Mouse (Mus musculus) mouse embryonic stem cell (cell line): ENCODE measurements around the gene Meis1.

Source experiments
- in situ Hi-C, 2 experiments: fragments of 300-500 bp; cut with MboI; formaldehyde crosslinking; loops; 1 replicate in 1 of 2; 3 replicates in 1 of 2; pipeline ENCODE4 v1.14.3; 2019 to 2020; ENCODE audit warnings: low sequenced_read_pairs in 2 of 2, low pct_unique_long_range_greater_than_20kb in 1 of 2, mixed read lengths in 1 of 2; ENCODE audit not compliant: unreplicated experiment in 1 of 2

Meis1 gene

DNA sequence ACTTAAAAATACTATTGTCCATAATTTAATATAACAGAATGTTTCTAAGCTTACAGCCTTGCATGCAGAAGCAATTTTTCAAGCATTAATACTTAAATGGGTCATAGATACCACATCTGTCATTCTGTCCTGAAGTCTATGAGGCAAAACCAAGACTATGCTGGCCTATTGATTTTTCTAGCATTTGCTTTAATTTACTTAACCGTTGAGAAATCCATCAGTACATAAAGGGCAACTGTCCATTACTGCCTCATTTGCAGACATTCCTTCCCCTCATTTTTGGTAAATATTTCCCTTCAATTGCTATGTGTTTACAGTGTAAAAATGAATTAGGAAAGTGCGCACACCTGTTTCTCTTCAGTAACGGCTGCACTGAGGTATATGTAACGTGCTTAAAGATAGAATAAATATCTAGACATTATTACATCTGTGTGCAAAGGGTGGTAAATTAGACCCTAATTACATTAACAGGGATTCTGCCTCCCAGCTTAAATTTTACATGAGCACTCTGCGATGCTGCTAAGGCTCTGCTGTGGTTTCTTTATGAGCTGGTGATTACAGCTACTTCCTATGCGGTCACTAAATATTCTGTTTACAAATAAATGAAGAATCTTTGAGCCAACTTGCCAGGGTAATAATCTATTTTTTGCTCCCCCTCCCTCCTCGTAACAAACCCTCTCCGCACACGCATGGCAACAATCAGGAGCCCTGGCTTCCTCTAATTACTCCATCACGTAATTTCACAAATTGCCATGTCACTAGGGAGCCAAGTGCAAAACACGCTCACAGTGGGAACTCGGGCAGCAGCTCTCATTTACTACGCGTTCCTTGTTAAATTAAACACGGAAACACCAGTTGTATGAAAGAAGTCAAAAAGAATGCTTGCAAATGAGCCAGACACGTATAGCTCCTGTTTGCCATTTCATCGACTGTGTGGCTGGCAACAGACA lies 88.7 kb downstream of the Meis1 start:
- in situ Hi-C loops: no loop called here

DNA sequence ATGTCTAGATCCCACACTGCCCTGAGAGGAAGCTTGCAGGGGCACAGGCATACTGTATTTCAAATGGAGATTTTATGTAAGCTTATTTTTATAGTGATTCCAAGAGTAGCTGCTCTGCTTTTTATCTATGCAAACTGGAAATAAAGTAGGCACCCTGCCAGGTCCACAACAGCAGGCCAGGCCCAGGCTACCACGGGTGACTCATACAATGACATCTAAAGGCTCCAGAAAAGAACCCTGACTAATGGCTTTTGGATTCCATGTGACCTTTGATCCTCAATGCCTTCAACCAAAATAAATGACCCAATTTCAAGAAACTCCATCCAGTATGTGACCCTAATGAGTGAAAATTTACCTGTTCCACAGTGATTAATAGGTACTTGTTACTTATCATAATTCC lies 91.4 kb downstream of the Meis1 start:
- in situ Hi-C loops: no loop called here

DNA sequence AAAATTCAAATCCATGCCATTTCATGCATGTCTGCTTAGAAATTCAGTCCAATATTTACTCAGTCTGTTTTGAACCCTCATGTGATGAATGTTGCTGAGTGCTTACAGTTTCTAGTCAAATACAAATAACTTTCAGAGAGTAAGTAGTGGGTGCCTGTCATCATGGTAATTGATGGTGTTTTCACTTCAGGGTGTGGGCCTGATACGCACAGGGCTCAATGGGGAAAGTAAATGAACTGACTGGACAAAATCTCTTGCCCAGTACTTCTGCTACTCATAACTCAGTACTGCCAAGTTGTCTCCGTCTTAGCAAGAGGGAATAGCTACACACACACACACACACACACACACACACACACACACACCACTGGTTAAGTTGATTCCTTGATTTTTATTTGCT lies 92.0 kb downstream of the Meis1 start:
- in situ Hi-C loops: no loop called here

DNA sequence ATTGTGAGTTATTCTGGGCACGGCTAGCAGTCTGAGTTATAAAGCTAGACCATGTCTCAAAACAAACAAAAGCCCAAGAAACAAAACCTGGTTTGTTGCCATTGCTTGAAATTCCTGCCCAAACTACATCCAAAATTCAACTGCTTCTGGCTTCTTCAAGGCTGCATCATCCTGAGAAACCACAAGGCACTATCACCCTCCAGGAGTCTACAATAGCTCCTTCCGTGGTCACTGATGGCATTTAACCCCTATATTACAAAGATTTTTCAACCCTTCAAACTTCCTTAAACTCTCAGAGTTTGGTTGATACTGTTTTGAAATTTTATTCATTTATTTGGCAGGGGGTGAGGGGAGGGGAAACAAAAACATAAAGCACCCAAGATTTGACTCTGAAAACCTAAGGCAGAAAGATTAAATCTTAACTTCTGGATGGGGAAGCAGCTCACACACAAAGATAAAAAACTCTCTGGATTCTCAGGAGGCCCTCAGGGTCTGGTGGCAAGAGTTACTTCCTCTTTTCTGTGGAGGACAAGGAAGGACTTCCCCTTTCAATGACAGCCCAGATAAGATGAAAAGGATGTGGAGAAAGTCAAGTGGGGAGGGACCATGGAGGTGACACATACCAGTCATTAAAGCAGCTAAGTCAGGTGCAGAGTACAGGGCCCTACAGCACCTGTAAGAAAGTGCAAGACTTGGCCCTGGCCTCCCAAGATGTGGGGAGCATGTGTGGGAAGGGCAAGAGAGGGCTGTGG lies 94.0 kb downstream of the Meis1 start:
- in situ Hi-C loops: no loop called here

DNA sequence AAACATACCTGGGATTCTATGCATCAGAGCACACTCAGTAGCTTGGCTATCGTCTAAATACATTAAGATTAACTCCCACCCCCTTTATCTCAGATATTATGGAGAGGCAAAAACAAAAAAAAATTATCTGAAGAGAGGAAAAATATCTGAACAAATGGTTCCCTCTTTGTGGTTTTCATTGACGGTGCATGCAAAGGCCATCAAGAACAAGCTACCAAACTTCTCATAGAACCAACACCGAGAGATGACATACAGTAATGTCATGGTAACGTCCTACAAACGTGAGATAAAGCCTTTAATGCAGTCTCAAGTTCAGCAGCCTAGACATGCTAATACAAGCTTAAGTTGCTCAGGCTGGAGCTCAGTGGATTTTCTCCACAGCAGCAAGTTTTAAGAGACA lies 95.5 kb downstream of the Meis1 start:
- in situ Hi-C loops: no loop called here

DNA sequence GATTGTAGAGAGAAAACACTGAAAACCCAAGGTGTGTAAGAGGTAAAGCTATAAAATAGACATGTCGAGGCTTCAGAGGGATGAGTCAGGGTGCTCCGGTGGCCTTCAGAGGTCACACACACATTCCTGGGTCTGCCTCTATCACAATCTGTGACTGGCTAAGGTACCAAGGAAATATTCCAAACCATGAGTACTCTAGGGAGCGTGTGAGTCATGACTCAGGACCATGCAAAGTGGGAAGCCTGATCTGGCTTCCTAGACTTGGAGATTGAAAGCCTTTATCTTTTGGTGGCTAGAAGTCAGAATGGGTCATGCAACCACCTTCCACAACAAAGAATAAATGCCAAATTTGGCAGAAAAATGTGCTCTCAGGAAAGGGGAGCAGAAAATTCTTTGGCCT lies 98.1 kb downstream of the Meis1 start:
- in situ Hi-C loops: no loop called here

DNA sequence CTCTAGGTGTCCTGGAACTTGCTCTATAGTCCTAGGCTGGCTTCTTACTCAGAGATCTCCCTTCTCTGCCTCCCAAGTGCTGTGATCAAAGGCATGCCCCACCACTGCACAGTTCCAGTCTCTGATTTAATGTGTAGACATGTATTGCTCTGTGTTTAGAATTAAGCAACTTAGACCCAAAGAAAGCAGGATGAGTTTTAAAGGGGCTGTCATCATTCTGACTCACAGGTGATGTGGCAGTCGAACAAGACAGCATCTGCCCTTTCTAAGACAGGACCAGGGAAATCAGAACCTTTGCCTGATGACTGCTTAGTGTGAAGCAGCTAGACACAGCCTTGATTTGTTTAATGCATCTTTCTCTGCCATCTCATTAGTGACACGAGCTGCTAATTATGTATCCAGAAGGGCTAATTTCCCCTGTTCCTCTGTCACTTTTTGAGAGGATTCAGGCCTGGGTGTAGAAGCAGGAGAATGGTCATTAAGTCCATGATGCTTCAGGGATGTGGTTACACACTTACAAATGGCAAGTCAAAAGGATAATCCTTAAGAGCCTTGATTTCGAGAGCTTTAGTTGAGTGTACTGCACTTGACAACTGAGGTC lies 99.5 kb downstream of the Meis1 start:
- in situ Hi-C loops: no loop called here

DNA sequence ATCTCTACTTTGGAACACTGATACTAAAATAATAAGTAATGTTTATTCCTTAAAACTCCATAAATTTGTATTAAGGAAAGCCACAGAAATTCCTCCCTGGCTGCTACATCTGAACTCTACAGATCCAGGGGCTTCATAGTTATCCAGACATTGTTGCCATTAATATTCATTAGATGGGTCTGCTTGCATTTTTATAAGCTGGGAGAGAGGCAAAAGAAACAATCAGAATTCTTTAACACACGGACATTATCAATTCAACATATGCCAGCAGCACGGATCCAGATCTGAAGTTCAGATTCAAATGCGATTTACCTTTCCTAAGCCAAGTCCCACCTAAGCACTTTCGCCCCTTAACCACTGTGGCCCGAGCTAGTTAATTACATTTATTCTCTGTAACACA lies 100.9 kb downstream of the Meis1 start:
- in situ Hi-C loops: no loop called here

DNA sequence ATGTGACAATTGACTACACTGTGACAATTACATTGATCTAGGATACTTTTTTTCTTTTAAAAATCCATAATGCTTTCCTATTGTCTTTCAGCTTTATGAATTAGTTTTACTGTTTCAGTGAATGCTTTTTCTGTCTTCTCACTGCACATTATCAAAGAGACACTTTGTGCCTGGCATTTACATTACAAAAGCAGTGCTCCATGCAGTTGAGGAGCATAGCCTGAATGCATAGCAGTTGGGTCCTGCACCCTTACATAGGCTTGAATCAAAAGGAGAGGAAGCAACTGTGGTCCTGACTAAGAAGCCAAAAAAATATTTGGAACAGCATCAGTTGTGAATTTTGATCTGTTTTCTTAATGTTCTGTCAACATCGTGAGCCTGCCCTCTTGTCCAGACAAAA lies 105.5 kb downstream of the Meis1 start:
- in situ Hi-C loops: no loop called here

DNA sequence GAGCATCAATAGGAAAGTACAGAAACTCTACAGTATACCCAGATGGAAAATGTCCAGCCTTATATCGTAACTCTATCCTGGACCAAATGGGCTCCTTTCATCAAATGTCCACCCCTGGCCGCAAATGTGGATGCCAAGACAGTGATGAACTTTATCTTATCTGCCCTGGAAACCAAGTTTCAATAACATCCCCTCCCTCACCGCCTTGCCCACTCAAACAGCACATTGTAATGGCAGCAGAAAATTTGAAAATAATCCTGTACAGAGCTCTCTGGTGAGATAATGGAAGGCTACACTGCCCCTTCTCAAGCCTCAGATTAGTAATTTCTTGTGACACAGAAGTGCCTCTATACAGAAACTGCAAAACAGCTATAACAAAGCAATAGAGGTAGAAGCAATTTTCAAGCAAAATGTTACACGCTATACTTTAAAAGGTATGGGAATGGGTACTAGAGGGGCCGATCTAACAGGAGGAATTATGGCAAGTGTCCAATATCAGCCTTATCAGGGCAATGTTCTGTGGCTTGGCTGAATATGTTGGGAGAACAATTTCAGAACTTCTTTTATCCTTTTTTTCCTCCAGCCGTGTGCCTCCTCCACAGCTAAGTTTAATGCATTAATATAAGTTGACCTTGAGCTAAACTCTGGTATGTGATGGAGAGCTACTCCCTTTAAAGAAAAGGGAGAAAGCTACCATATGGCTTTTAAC lies 106.3 kb downstream of the Meis1 start:
- in situ Hi-C loops: no loop called here

DNA sequence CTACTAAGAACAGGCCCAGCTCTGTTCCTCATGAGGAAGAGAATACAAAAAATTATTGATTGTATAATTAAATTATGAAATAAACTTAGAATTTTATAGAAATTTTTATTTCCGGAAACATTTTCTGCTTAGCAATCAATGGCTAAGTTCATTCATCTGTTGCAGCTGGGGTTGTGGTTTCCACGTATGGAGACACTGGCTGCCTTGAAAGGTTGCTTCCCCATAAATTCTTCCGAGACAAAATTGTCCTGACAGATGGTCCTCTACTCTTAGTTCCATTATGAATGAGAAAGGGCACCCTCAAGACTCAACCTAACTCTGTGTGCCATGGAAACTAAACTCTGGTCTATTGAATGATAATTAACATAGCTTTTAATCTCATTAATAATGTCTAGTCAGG lies 111.9 kb downstream of the Meis1 start:
- in situ Hi-C loops: no loop called here

DNA sequence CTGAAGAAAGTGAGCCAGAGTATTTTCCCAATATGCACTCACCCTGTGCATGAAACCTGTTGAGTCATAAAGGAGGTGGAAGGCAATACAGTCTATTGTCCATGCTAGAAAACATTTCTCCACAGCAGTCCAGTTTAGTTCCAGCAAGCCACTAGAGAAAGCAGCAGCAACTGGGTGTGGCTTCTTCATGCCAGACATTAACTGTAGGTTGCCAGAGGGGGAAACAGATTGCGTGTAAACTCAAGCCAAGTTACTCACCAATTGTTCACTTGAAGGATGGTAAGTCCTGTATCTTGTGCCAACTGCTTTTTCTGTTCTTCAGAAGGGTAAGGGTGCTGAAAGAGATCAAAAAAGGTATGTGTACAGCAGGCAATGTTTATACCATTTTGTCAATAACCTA lies 113.4 kb downstream of the Meis1 start:
- in situ Hi-C loops: no loop called here

DNA sequence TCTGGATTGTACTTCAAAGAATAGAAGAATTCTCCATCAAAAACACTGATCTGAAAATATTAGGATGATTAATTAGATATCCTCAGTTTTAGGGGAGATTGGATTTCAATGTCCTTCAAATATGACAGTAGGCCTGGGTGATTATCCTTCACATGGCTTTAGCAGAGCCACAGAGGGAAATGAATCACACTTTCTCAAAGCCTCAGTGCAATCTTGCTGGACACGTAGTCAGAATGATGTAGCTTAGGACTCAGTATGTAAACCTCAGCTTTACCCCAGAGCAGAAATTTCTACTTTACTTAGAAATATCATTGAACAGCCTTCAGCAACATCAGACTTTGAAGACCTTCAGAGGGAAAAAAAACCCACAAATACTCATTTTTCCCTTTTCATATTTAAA lies 113.9 kb downstream of the Meis1 start:
- in situ Hi-C loops: no loop called here

DNA sequence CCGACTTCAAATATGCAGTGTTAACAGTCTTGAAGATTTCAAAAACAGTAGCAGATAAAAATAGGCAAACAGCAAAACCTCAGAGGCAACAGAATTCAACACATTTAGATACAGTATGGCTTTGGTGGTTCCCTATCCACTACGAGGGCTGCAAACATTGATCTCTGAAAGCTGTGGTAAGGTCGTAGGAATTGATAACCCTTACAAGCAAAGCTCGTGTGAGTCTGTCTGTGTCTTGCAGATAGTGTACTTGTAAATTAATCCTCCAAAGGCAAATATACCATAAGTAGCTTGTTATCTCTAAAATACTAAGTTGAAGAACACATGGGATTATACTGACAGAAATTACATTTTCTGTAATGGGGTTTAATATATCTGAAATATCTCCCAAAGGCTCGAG lies 114.5 kb downstream of the Meis1 start:
- in situ Hi-C loops: no loop called here

DNA sequence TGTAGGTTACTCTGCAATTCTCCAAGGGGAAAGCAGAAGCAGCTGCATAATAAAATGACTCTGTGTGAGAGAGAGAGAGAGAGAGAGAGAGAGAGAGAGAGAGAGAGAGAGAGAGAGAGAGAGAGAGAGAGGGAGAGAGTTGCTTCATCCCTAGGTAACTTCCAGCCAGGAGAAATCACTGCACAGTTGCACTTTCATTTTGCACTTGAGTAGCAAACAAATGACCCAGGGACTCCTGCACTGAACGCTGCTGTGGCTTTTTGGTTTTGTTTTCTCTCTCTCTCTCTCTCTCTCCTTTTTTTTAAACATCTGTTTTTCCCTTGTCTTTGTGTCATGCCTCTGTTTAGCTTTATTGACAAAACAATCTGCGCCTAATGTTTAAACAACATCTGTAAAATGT lies 118.3 kb downstream of the Meis1 start:
- in situ Hi-C loops: no loop called here

DNA sequence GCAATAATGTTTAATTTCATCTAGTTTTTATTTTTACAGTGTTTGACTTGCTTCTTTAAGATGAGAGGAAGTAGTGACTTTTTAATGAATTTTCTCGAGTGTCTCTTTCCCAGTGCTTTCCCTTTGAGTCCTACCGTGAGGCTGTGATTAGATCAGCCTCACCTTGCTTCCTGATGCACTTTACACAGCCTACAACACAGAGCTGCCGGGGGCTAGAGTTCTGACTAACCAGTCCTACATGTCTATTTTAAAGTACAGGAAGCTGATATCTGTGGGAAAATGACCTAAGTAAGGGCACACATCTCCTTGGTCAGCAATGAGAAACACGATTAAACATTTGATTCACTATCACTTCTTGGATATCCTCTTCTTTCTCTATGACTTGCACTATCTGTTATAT lies 119.9 kb downstream of the Meis1 start:
- in situ Hi-C loops: no loop called here

DNA sequence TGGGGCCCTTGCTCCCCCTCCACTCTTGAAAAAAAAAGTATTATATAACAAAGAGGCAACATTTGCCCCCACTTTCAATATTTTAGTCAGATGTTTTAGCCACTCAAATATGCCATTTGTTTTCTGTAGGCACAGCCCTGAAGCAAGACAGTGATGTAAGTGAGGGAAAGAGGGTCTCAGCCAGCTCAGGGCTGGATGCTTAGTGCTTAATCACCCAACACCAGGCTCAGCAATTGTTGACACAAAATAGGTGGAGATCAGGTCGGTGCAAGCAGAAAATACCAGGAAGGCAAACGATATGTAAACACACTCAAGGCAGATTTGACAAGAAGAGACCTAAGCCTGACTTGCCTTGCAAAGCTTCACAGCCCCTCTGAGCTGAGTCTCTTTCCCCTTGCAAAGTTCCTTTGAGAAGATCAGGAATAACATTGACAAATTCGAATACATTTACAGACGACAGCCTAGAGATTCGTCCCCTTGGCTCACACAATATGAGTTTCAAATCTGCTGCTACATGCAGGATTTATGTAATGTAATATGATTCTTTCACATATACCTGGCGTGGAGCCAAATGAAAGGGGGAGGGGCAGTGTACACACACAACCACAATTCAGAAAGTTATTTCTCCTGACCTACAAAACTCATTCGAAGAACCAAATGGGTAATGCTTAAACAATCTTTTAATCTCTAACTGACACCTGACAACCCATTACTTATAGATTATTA lies 120.7 kb downstream of the Meis1 start:
- in situ Hi-C loops: no loop called here

DNA sequence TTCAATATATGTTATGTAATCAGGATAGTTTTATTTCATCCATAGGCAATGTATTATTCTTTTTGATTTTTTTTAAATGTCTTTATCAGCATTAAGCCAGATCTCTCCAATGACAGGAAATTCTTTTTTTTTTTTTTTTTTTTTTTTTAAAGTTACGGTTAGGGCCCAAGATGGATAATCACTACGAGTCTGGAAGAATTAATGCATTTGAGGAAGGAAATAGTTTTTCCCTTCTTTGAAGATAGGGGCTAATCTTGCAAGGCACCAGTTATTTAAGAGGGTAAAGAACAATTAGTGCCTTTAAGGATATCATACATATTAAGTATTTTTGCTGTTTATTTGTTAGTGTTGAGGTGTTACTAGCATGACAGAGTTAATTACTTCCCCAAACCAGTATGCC lies 121.5 kb downstream of the Meis1 start:
- in situ Hi-C loops: no loop called here
